19 mouse cellular contexts compared by ENCODE assay signal in the genomic region with DNA sequence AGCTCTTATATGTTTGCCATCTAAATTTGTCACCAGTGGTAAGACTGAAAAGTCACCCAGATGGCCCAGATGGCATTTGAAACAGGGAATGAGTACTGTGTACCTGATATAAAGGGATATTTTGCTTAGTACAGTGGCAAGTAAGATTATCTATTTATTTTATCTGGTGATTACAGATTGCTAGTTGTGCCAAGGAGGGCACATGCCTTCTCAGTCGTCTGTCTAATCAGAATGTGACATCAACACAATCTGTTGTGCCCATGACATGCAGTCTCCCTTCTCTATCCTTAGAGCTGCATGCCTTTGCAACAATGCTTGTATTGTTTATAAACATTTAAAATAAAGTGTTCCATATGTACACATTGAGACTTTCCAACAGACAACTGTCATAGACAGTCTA.
DNase-seq lines count a peak whose midpoint lies in the region; ATAC-seq and TF ChIP-seq lines count a peak whose summit lies in the region.
"Had no signal": no experiment of that assay in that cellular context is flagged by ENCODE, and none has a peak within 500 bp of the region (broad histone marks: within the 10 kb centered on the region; RNA-seq: fewer than 3 reads in every experiment).

No protein-coding gene starts in this region.

- H3K27ac ChIP-seq in forebrain, embryonic 14.5 days (ENCODE audit: low read depth, low read length), result no peak overlapping the region
- no peak overlapping the region for H3K27ac ChIP-seq in forebrain, embryonic 11.5 days (ENCODE audit: low read depth, low read length)
- H3K27ac ChIP-seq in layer of hippocampus, adult 2 months, result no peak overlapping the region
- H3K27ac ChIP-seq: embryonic facial prominence, embryonic 15.5 days; heart, embryonic 13.5 days; hindbrain, embryonic 15.5 days had no signal

- peak; percentile 37; the same call in 1 of the 2 replicates for ATAC-seq in forebrain, embryonic 14.5 days
- ATAC-seq in forebrain, embryonic 11.5 days (replicated peaks; ENCODE audit: low FRiP score), result no peak
- ATAC-seq: inflammation-experienced regulatory T-cells, adult 6 months had no signal

- no peaks in the 10 kb centered on the region for H3K27me3 ChIP-seq in forebrain, embryonic 14.5 days (replicated peaks; ENCODE audit: control insufficient read depth, insufficient read depth, low read length)
- no peaks in the 10 kb centered on the region for H3K27me3 ChIP-seq in forebrain, embryonic 11.5 days (ENCODE audit: control insufficient read depth, insufficient read depth, low read length)
- H3K27me3 ChIP-seq: embryonic facial prominence, embryonic 15.5 days; heart, embryonic 13.5 days; hindbrain, embryonic 15.5 days had no signal

- no peak for TF ChIP-seq CTCF in layer of hippocampus, adult 2 months (conservative IDR thresholded peaks at IDR 0.05)

- no peak overlapping the region for H3K9ac ChIP-seq in forebrain, embryonic 14.5 days (ENCODE audit: low read length)
- no peak overlapping the region for H3K9ac ChIP-seq in forebrain, embryonic 11.5 days (ENCODE audit: low read length)
- H3K9ac ChIP-seq: embryonic facial prominence, embryonic 15.5 days; heart, embryonic 13.5 days; hindbrain, embryonic 15.5 days had no signal

- H3K4me1 ChIP-seq in forebrain, embryonic 14.5 days (ENCODE audit: control insufficient read depth, insufficient read depth, low read length), result no peaks in the 10 kb centered on the region
- H3K4me1 ChIP-seq in forebrain, embryonic 11.5 days (replicated peaks; ENCODE audit: control insufficient read depth, insufficient read depth, low read length), result no peaks in the 10 kb centered on the region
- H3K4me1 ChIP-seq: embryonic facial prominence, embryonic 15.5 days; heart, embryonic 13.5 days; hindbrain, embryonic 15.5 days had no signal

- peak; percentile 47 for DNase-seq in forebrain, embryonic 14.5 days (ENCODE audit: low spot score)
- DNase-seq in forebrain, embryonic 11.5 days (ENCODE audit: low spot score), result no peak
- peak; percentile 13 to 39 for DNase-seq in layer of hippocampus, adult 2 months (ENCODE audit: low spot score in 2 of 2)
- DNase-seq in layer of hippocampus, postnatal 36 days, result no peak
- DNase-seq in layer of hippocampus, adult 9-10 months (ENCODE audit: low spot score), result peak; percentile 11
- DNase-seq in spleen, postnatal 36 days (ENCODE audit: low spot score in 2 of 2), result no peak
- no peak for DNase-seq in adrenal gland, adult 8-10 months
- DNase-seq: adrenal gland, postnatal 14 days; cerebellum, adult 2 months; cerebellum, postnatal 10 days; embryo, embryonic 11 days; gastrocnemius, postnatal 36 days; heart, adult 11 months; heart, postnatal 36 days had no signal

- no peaks in the 10 kb centered on the region for H3K36me3 ChIP-seq in forebrain, embryonic 14.5 days (ENCODE audit: control insufficient read depth, insufficient read depth, low read length)
- H3K36me3 ChIP-seq in forebrain, embryonic 11.5 days (ENCODE audit: control insufficient read depth, insufficient read depth, low read length), result no peaks in the 10 kb centered on the region
- H3K36me3 ChIP-seq: embryonic facial prominence, embryonic 15.5 days; heart, embryonic 13.5 days; hindbrain, embryonic 15.5 days had no signal

- WGBS in forebrain, embryonic 14.5 days, result 49% methylated on average over 1 of the region's 1 CpGs
- WGBS in forebrain, embryonic 11.5 days, result 71% methylated on average over 1 of the region's 1 CpGs

- no peak overlapping the region for H3K4me2 ChIP-seq in forebrain, embryonic 14.5 days (ENCODE audit: low read length)
- no peak overlapping the region for H3K4me2 ChIP-seq in forebrain, embryonic 11.5 days (ENCODE audit: low read depth, low read length, severe bottlenecking)
- H3K4me2 ChIP-seq: embryonic facial prominence, embryonic 15.5 days; heart, embryonic 13.5 days; hindbrain, embryonic 15.5 days had no signal

- H3K9me3 ChIP-seq in forebrain, embryonic 14.5 days (replicated peaks; ENCODE audit: control insufficient read depth, low read length), result no peaks in the 10 kb centered on the region
- H3K9me3 ChIP-seq in forebrain, embryonic 11.5 days (ENCODE audit: control insufficient read depth, low read length), result no peaks in the 10 kb centered on the region
- H3K9me3 ChIP-seq: embryonic facial prominence, embryonic 15.5 days; heart, embryonic 13.5 days; hindbrain, embryonic 15.5 days had no signal

- H3K4me3 ChIP-seq in forebrain, embryonic 14.5 days (ENCODE audit: low read depth, low read length), result no peak overlapping the region
- no peak overlapping the region for H3K4me3 ChIP-seq in forebrain, embryonic 11.5 days (ENCODE audit: low read depth, low read length)
- no peak overlapping the region for H3K4me3 ChIP-seq in layer of hippocampus, adult 2 months
- H3K4me3 ChIP-seq: embryonic facial prominence, embryonic 15.5 days; erythroblast, embryonic 14.5 days; heart, embryonic 13.5 days; hindbrain, embryonic 15.5 days had no signal

Comparison
In these comparisons a context has a peak if more than half of its experiments do, and no peak if none do; other contexts are left out.
1. DNase-seq: peak in forebrain, embryonic 14.5 days (single experiment), layer of hippocampus, adult 2 months (2 of 2) and layer of hippocampus, adult 9-10 months (single experiment); none in forebrain, embryonic 11.5 days (single experiment), layer of hippocampus, postnatal 36 days (0 of 2), spleen, postnatal 36 days (0 of 2) and adrenal gland, adult 8-10 months (single experiment).